Mouse (Mus musculus): ENCODE measurements at regions not wholly inside any gene's neighbourhood (a gene's known extent, or its start where the extent isn't known, plus 50 kb on each side); places are given as distances from the start of the nearest gene placed in this dataset.

- Histone ChIP-seq H3K36me3 (ENCODE audit: control insufficient read depth, insufficient read depth, low read length) (no peaks in the 10 kb centered on the region), H3K4me3 (ENCODE audit: control insufficient read depth, low read depth, low read length) (no peak overlapping the region), H3K27ac (ENCODE audit: control insufficient read depth, insufficient read depth, low read depth, low read length) (no peak overlapping the region), H3K27me3 (ENCODE audit: control insufficient read depth, insufficient read depth, low read length) (no peaks in the 10 kb centered on the region), H3K4me1 (ENCODE audit: control insufficient read depth, insufficient read depth, low read length) (no peaks in the 10 kb centered on the region)
- no peak for TF ChIP-seq POLR2A (IDR thresholded peaks at IDR 0.05; ENCODE audit: control insufficient read depth, low read depth, low read length)
Observed at GRCm38 (mm10) chr3:15175811-15176210, 156.3 kb downstream of the Gm9733 start.

GRCm38 (mm10) chr3:15179079-15179812, 152.9 kb downstream of the Gm9733 start:
- no peaks in the 10 kb centered on the region for H3K36me3 ChIP-seq (ENCODE audit: control insufficient read depth, insufficient read depth, low read length)
- H3K4me1 ChIP-seq (ENCODE audit: control insufficient read depth, insufficient read depth, low read length): no peaks in the 10 kb centered on the region
- TF ChIP-seq POLR2A (IDR thresholded peaks at IDR 0.05; ENCODE audit: control insufficient read depth, low read depth, low read length) (no peak), CTCF (IDR thresholded peaks at IDR 0.05; ENCODE audit: control insufficient read depth, insufficient read depth, insufficient replicate concordance, low read depth, low read length) (no peak)
- H3K27me3 ChIP-seq (ENCODE audit: control insufficient read depth, insufficient read depth, low read length): no peaks in the 10 kb centered on the region
- no peak overlapping the region for H3K27ac ChIP-seq (ENCODE audit: control insufficient read depth, insufficient read depth, low read depth, low read length)
- H3K4me3 ChIP-seq (ENCODE audit: control insufficient read depth, low read depth, low read length): no peak overlapping the region

GRCm38 (mm10) chr3:15181111-15181510, 151.0 kb downstream of the Gm9733 start:
- H3K4me3 ChIP-seq (ENCODE audit: control insufficient read depth, low read depth, low read length): no peak overlapping the region
- TF ChIP-seq CTCF (IDR thresholded peaks at IDR 0.05; ENCODE audit: control insufficient read depth, insufficient read depth, insufficient replicate concordance, low read depth, low read length) (no peak), POLR2A (IDR thresholded peaks at IDR 0.05; ENCODE audit: control insufficient read depth, low read depth, low read length) (no peak)
- no peaks in the 10 kb centered on the region for H3K4me1 ChIP-seq (ENCODE audit: control insufficient read depth, insufficient read depth, low read length)
- H3K27ac ChIP-seq (ENCODE audit: control insufficient read depth, insufficient read depth, low read depth, low read length): no peak overlapping the region
- no peaks in the 10 kb centered on the region for H3K36me3 ChIP-seq (ENCODE audit: control insufficient read depth, insufficient read depth, low read length)
- H3K27me3 ChIP-seq (ENCODE audit: control insufficient read depth, insufficient read depth, low read length): no peaks in the 10 kb centered on the region

GRCm38 (mm10) chr3:15186731-15187130, 145.4 kb downstream of the Gm9733 start:
- Histone ChIP-seq H3K4me3 (ENCODE audit: control insufficient read depth, low read depth, low read length) (no peak overlapping the region), H3K4me1 (ENCODE audit: control insufficient read depth, insufficient read depth, low read length) (no peaks in the 10 kb centered on the region), H3K27me3 (ENCODE audit: control insufficient read depth, insufficient read depth, low read length) (no peaks in the 10 kb centered on the region), H3K27ac (ENCODE audit: control insufficient read depth, insufficient read depth, low read depth, low read length) (no peak overlapping the region), H3K36me3 (ENCODE audit: control insufficient read depth, insufficient read depth, low read length) (no peaks in the 10 kb centered on the region)
- no peak for TF ChIP-seq POLR2A (IDR thresholded peaks at IDR 0.05; ENCODE audit: control insufficient read depth, low read depth, low read length)
- TF ChIP-seq CTCF (IDR thresholded peaks at IDR 0.05; ENCODE audit: control insufficient read depth, insufficient read depth, insufficient replicate concordance, low read depth, low read length): no peak

- H3K36me3 ChIP-seq (ENCODE audit: control insufficient read depth, insufficient read depth, low read length): no peaks in the 10 kb centered on the region
- no peaks in the 10 kb centered on the region for H3K27me3 ChIP-seq (ENCODE audit: control insufficient read depth, insufficient read depth, low read length)
- no peak overlapping the region for H3K4me3 ChIP-seq (ENCODE audit: control insufficient read depth, low read depth, low read length)
- no peaks in the 10 kb centered on the region for H3K4me1 ChIP-seq (ENCODE audit: control insufficient read depth, insufficient read depth, low read length)
- peak; percentile 23; the same call in 1 of the 2 replicates for TF ChIP-seq CTCF (IDR thresholded peaks at IDR 0.05; ENCODE audit: control insufficient read depth, insufficient read depth, insufficient replicate concordance, low read depth, low read length)
- TF ChIP-seq POLR2A (IDR thresholded peaks at IDR 0.05; ENCODE audit: control insufficient read depth, low read depth, low read length): no peak
- H3K27ac ChIP-seq (ENCODE audit: control insufficient read depth, insufficient read depth, low read depth, low read length): no peak overlapping the region
Observed at GRCm38 (mm10) chr3:15194362-15194761, 137.7 kb downstream of the Gm9733 start.

GRCm38 (mm10) chr3:15196101-15196500, 136.0 kb downstream of the Gm9733 start:
- no peaks in the 10 kb centered on the region for H3K4me1 ChIP-seq (ENCODE audit: control insufficient read depth, insufficient read depth, low read length)
- H3K27ac ChIP-seq (ENCODE audit: control insufficient read depth, insufficient read depth, low read depth, low read length): no peak overlapping the region
- H3K36me3 ChIP-seq (ENCODE audit: control insufficient read depth, insufficient read depth, low read length): no peaks in the 10 kb centered on the region
- TF ChIP-seq CTCF (IDR thresholded peaks at IDR 0.05; ENCODE audit: control insufficient read depth, insufficient read depth, insufficient replicate concordance, low read depth, low read length) (no peak), POLR2A (IDR thresholded peaks at IDR 0.05; ENCODE audit: control insufficient read depth, low read depth, low read length) (no peak)
- no peaks in the 10 kb centered on the region for H3K27me3 ChIP-seq (ENCODE audit: control insufficient read depth, insufficient read depth, low read length)
- H3K4me3 ChIP-seq (ENCODE audit: control insufficient read depth, low read depth, low read length): no peak overlapping the region

- H3K27ac ChIP-seq (ENCODE audit: control insufficient read depth, insufficient read depth, low read depth, low read length): no peak overlapping the region
Observed at GRCm38 (mm10) chr3:15198086-15198485, 134.0 kb downstream of the Gm9733 start.

More at GRCm38 (mm10) chr3:15198086-15198485, 134.0 kb downstream of the Gm9733 start:
- Histone ChIP-seq H3K4me1 (ENCODE audit: control insufficient read depth, insufficient read depth, low read length) (no peaks in the 10 kb centered on the region), H3K4me3 (ENCODE audit: control insufficient read depth, low read depth, low read length) (no peak overlapping the region), H3K36me3 (ENCODE audit: control insufficient read depth, insufficient read depth, low read length) (no peaks in the 10 kb centered on the region), H3K27me3 (ENCODE audit: control insufficient read depth, insufficient read depth, low read length) (no peaks in the 10 kb centered on the region)
- TF ChIP-seq CTCF (IDR thresholded peaks at IDR 0.05; ENCODE audit: control insufficient read depth, insufficient read depth, insufficient replicate concordance, low read depth, low read length) (no peak), POLR2A (IDR thresholded peaks at IDR 0.05; ENCODE audit: control insufficient read depth, low read depth, low read length) (no peak)

All from testis, adult 2 months (tissue).